Mouse (Mus musculus) left cerebral cortex, postnatal 36 days (tissue): ENCODE results near the gene Bcl2. TPM values are rescaled to one million over a fixed set of nuclear protein-coding genes. Genes with fewer than 3 reads are reported as not detected.

Source experiments
- DNase-seq, 2 experiments: peaks; one replicate each; pipeline ENCODE4 v3.0.0; 2021 to 2022; ENCODE audit warnings: low spot score in 2 of 2, mixed read lengths in 1 of 2
- intact Hi-C: fragments of 180-260 bp; cut with DNase I; formaldehyde crosslinking; loops from one replicate; pipeline ENCODE4 v1.15.1; 2025
- total RNA-seq, 2 experiments: library from RNA; stranded (reverse); gene quantifications; 2 replicates each; pipeline ENCODE4 v1.2.3; 2021

Bcl2 gene
- total RNA-seq, 2 experiments from 2014 or later: 11.0 to 16.1 TPM

- intact Hi-C loops: loop anchor here (2.0 to 10.0 kb wide), 3 partner anchors 205 to 641 kb away; partner anchors contain the start of gene Phlpp1
- no peak for DNase-seq
Observed at GRCm38 (mm10) chr1:106715111-106716083, 1.3 kb upstream of the Bcl2 start.

- intact Hi-C loops: loop anchor here (1.0 to 10.0 kb wide), 4 partner anchors 87 to 640 kb away; partner anchors contain the start of gene Phlpp1
- no peak for DNase-seq
Observed at GRCm38 (mm10) chr1:106714530-106714981, 482 bp upstream of the Bcl2 start.

DNA sequence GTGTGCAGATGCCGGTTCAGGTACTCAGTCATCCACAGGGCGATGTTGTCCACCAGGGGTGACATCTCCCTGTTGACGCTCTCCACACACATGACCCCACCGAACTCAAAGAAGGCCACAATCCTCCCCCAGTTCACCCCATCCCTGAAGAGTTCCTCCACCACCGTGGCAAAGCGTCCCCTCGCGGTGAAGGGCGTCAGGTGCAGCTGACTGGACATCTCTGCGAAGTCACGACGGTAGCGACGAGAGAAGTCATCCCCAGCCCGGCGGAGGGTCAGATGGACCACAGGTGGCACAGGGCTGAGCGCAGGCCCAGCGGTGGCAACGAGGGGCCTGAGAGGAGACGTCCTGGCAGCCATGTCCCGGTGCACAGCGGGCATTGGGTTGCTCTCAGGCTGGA, 1.7 kb downstream of the Bcl2 start:
- intact Hi-C loops: loop anchor here (5.0 to 10.0 kb wide), 3 partner anchors 85 to 638 kb away; partner anchors contain the start of gene Phlpp1
- peak; percentile 50 to 56 for DNase-seq

GRCm38 (mm10) chr1:106711356-106712125, 2.5 kb downstream of the Bcl2 start:
- intact Hi-C loops: loop anchor here (5.0 to 10.0 kb wide), 3 partner anchors 84 to 637 kb away; partner anchors contain the start of gene Phlpp1
- DNase-seq: no peak

DNA sequence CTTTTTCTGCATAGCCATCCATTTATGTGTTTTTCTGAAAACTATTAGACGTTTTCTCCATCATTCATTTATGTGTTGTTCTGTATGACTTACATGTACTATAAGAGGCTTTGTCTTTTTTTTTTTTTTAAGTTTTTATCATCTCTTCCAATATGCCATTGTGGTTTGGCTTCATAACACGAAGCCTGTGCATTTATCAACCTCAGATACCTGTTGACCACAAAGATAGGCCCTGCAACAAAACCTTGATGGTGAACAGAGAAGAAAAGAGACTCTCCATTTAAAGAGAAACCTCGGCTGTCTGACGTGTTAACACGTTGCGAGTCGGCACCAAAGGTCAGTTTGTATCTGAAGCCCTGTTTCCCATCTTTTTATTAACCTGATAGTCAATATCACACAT, 3.9 kb downstream of the Bcl2 start:
- intact Hi-C loops: loop anchor here (5.0 to 10.0 kb wide), 3 partner anchors 83 to 635 kb away; partner anchors contain the start of gene Phlpp1
- DNase-seq: no peak

DNA sequence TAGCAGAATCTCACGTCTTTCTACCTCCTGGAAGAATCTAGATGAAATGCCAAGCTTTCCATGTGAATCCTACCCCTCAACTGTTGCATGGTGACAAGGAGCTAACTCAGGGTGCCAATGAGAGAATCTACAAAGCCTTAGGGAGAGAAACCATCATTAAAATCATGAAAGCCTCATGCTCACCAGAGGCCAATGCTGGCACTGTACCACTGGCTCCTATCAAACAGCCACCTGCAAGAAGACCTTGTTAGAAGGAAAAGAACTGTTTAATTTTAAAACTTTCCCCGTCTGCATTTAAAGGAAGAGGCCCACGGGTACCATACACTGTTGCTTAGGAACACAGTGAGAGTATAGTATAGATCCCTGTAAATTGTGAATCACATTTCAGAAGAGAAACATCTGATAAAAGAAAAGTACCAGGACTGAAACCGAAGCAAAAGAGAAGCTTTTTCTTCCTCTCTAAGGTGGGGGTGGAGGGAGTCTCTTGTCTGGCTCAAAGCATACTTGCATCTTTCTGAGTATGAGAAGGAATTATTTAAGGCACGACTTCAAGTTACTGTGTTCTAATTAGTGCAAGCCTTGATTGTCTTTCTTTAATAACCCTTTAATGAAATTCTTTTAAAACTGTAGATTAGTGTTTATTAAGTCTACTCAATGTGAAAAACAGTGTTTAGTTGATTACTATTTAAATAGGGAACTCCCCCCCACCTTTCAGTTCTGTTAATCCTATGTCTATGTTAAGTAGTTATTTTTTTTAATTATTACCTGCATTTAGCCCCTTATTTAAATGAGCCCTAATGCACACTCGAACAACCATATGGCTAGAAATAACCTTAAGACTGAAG, 6.8 kb downstream of the Bcl2 start:
- DNase-seq: no peak
- intact Hi-C loops: no loop called here

DNA sequence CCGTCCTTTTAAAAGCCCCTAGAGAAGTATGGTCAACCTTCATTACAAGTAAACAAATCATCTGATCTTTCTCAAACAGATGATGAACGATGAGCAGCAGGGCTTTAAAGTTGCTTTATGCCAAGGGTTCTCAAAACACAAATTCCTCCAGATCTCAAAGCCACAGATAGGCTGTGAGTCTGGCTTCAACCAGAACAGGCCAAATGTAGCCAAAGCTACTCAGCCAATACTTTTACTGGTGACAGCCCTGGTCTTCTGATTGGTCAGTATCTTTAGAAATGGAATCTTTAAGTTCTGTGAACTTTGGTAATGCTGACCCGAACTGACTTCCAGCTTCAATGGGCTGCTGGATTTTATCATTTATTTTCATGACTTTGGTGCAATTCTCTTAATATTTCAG, 10.9 kb downstream of the Bcl2 start:
- DNase-seq: no peak
- intact Hi-C loops: no loop called here

DNA sequence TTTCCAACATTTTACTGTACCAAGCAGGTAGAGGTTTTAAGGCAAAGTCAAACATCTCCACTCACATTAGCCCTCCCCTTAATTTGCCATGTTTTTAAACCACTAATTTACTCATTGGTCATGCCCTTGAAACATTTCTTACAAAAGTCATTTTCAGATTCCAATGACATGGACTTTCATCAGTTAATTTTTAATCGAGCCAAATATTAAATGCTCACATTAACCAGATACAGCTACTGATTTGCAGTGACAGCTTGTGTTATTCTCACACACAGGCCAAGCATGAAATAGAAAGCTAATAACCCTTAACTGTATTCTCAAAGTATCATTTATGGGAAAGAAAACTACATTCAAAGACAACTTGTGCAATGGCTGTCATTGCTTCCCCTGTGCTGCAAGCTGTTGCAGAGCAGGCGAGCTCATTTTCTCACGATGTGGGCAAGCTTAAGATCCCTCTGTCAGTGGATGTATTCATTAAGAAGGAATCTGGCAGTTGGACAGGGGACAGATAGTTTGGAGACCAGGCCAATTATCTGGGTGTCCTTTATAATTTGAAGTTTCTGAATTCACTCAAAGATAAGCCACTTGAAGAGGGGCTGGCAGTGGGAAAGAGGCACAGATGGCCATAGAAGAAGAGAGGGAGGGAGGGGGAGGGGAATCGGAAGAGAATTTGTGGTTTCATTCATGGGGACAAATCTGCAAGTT, 11.5 kb downstream of the Bcl2 start:
- DNase-seq: no peak
- intact Hi-C loops: no loop called here

GRCm38 (mm10) chr1:106700520-106701114, 13.5 kb downstream of the Bcl2 start:
- no peak for DNase-seq
- intact Hi-C loops: no loop called here

GRCm38 (mm10) chr1:106696472-106696871, 17.6 kb downstream of the Bcl2 start:
- intact Hi-C loops: no loop called here
- DNase-seq: no peak

DNA sequence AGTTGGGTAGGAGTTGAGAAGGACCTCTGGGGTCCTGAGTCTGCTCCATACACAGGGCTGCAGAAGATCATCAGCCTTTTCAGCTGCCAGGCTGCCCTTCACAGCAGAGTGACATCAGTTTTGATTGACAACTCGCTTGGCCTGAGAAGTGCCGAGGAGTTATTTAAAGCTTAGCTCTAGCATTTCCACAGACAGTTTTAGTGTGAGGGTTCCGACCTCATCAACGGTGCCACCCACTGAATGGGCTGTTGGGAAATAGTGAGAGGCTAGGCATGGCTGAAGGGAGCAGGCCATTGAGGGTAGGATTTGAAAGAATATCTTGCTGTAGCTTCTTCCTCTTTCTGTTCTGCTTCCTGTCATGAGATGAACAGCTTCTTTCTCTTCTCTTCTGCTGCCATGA, 18.4 kb downstream of the Bcl2 start:
- DNase-seq: no peak
- intact Hi-C loops: no loop called here

GRCm38 (mm10) chr1:106694316-106694715, 19.8 kb downstream of the Bcl2 start:
- no peak for DNase-seq
- intact Hi-C loops: no loop called here

- DNase-seq: no peak
- intact Hi-C loops: no loop called here
Observed at GRCm38 (mm10) chr1:106692599-106692998, 21.5 kb downstream of the Bcl2 start.

DNA sequence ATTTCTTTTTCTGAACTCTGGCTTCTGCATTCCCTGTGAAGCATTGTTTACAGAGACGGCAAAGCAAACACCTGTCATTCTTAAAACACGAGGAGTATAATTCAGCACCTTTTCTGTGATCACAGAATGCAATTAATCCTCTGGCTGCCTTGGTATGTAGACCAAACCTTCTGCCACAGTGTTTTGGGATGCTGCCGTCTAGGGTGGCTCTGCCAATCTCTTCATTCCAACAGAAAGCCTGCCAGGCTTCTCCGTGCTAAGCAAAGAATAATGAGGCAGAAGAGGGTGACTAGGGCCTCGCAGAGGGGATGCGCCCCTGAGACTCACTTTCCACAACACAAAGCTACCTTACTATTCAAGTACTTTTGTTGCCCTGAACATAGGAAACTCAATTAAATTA, 23.2 kb downstream of the Bcl2 start:
- intact Hi-C loops: no loop called here
- DNase-seq: no peak

- no peak for DNase-seq
- intact Hi-C loops: no loop called here
Observed at GRCm38 (mm10) chr1:106688161-106688516, 25.9 kb downstream of the Bcl2 start.

DNA sequence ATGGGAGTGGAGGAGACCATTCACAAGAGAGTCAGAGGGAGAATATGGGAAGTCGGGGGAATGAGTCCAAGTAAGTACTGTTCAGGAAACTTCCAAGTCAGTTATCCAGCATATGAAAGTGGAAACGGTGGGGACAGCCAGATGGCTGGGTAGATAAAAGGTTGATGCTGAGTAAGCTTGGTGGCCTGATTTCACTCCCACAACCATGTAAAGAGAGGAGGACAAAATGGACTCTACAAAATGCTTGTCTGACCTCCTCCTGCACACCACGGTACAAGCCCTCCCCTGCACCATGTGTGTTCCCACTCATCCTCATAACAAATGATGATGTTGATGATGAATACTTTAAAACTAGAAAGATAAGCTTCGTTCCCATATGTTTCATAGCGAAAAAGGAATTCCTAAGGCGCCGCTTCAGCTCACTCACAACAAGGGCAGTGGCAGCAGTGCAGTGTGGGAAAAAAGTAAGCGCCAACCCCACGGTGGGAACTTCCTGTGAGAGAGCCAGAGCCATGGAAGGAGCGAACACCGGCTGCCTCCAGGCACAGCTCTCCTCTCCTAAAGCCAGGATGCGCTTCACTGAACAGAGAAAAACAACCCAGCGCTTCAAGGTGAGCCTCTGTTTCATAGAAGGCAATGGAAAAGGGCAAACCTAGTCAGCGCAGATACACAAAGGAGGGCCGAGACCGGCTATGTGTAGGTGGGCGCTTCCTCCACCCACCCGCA, 26.5 kb downstream of the Bcl2 start:
- DNase-seq: peak in 1 of 2 experiments; percentile 32
- intact Hi-C loops: no loop called here

- no peak for DNase-seq
- intact Hi-C loops: no loop called here
Observed at GRCm38 (mm10) chr1:106685702-106686101, 28.4 kb downstream of the Bcl2 start.

DNA sequence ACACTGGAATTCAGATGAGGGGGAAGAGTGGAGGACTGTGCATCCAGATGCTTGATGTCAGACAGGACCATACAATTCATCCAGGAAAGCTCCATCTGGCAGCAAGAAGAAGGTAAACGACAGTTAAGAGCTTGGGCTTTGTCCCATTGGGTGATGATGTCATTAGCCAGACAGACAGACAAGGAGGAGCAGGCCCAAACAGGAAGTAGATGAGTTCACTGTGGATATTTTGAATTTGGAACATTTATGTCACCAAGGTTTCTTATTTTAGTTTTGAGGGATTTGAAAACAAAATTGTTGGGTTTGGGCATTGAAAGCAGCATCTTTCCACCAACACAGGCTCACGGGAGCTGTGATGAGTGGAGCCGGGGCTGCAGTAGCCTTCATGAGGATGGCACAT, 29.5 kb downstream of the Bcl2 start:
- intact Hi-C loops: no loop called here
- no peak for DNase-seq
